Comparison of ENCODE assay signal across 9 mouse cellular contexts in the genomic region with DNA sequence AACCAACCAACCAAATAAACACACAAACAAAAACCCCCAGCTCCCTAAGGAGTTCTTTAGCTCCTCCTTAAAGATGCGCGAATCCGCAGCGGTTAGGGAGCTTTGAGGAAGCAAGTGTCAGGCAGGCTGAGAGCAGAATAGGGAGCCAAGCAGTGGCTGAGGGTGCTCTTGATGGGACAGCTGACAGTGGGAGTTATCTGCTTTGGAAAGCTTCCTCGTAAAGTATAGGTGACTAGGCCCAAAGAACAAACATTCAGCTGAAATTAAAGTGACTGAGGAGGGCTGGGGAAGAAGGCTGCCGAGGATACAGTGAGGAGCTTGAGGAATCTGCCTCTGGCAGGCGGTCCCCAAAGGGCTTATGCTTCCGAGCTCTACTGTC. TPM values are rescaled to one million over a fixed set of nuclear protein-coding genes. Genes with fewer than 3 reads are reported as not detected.
DNase-seq lines count a peak whose midpoint lies in the region; ATAC-seq and TF ChIP-seq lines count a peak whose summit lies in the region.
"Had no signal": no experiment of that assay in that cellular context is flagged by ENCODE, and none has a peak within 500 bp of the region (broad histone marks: within the 10 kb centered on the region; RNA-seq: fewer than 3 reads in every experiment).

No protein-coding gene starts in this region.

- H3K27me3 ChIP-seq in thymus, adult 2 months (ENCODE audit: control insufficient read depth, insufficient read depth, low read length) = no peaks in the 10 kb centered on the region
- peaks cover 8% of the 10 kb centered on the region for H3K27me3 ChIP-seq in liver, embryonic 16.5 days (ENCODE audit: control insufficient read depth, insufficient read depth, low read depth, low read length)
- no peaks in the 10 kb centered on the region for H3K27me3 ChIP-seq in small intestine, adult 2 months (ENCODE audit: control insufficient read depth, insufficient read depth, low read length)

- no peaks in the 10 kb centered on the region; the same call in 1 of the 2 replicates for H3K4me1 ChIP-seq in thymus, adult 2 months (replicated peaks; ENCODE audit: control insufficient read depth, insufficient read depth, low read length)
- no peaks in the 10 kb centered on the region for H3K4me1 ChIP-seq in liver, embryonic 16.5 days (ENCODE audit: control insufficient read depth, low read depth, low read length)
- H3K4me1 ChIP-seq in small intestine, adult 2 months (ENCODE audit: control insufficient read depth, insufficient read depth, insufficient read length, low read length) = no peaks in the 10 kb centered on the region

- 3% methylated on average over 8 of the region's 8 CpGs for WGBS in thymus, adult 2 months
- 13% methylated on average over 8 of the region's 8 CpGs for WGBS in liver, embryonic 16.5 days (ENCODE audit: insufficient replicate concordance)
- WGBS in small intestine, adult 2 months = 14% methylated on average over 8 of the region's 8 CpGs

- TF ChIP-seq POLR2A in thymus, adult 2 months (IDR thresholded peaks at IDR 0.05; ENCODE audit: control insufficient read depth, extremely low read depth, insufficient read depth, low read length, poor library complexity) = no peak
- TF ChIP-seq POLR2A in small intestine, adult 2 months (IDR thresholded peaks at IDR 0.05; ENCODE audit: low read depth, low read length) = no peak

- H3K4me3 ChIP-seq in thymus, adult 2 months (ENCODE audit: control insufficient read depth, insufficient read depth, low read length) = peak overlapping the region; percentile 32; the same call in 1 of the 2 replicates
- peak overlapping the region; percentile 60 for H3K4me3 ChIP-seq in liver, embryonic 16.5 days (ENCODE audit: low read depth, low read length)
- peak overlapping the region; percentile 99 for H3K4me3 ChIP-seq in small intestine, adult 2 months (ENCODE audit: low read depth, low read length)

- H3K9ac ChIP-seq in liver, embryonic 16.5 days (ENCODE audit: low read depth, low read length) = peak overlapping the region; percentile 7; the same call in 1 of the 2 replicates

- peak; percentile 7 to 11 for DNase-seq in cerebellum, postnatal 25 days
- DNase-seq in cerebellum, postnatal 14 days = no peak
- DNase-seq in thymus, adult 2 months = no peak
- no peak for DNase-seq in thymus, postnatal 36 days
- no peak for DNase-seq in c-Kit-positive CD71-positive TER-119-positive erythroid progenitor cells, embryonic 14.5 days (ENCODE audit: low spot score)

- H3K36me3 ChIP-seq in thymus, adult 2 months (ENCODE audit: control insufficient read depth, insufficient read depth, low read length) = no peaks in the 10 kb centered on the region
- no peaks in the 10 kb centered on the region for H3K36me3 ChIP-seq in liver, embryonic 16.5 days (ENCODE audit: control insufficient read depth, insufficient read depth)
- H3K36me3 ChIP-seq in small intestine, adult 2 months (ENCODE audit: control insufficient read depth, insufficient read depth, low read length) = no peaks in the 10 kb centered on the region

- no peaks in the 10 kb centered on the region for H3K9me3 ChIP-seq in liver, embryonic 16.5 days (replicated peaks; ENCODE audit: control insufficient read depth, low read length)

- no peak overlapping the region for H3K27ac ChIP-seq in thymus, adult 2 months (ENCODE audit: control insufficient read depth, insufficient read depth, low read length)
- no peak overlapping the region for H3K27ac ChIP-seq in liver, embryonic 16.5 days (ENCODE audit: low read length)
- peak overlapping the region; percentile 60; the same call in 1 of the 2 replicates for H3K27ac ChIP-seq in small intestine, adult 2 months (ENCODE audit: insufficient read depth, low read depth, low read length)

- ATAC-seq in hematopoietic stem cell, adult 5-6 weeks (replicated peaks in 1 of 2; ENCODE audit: insufficient read depth in 1 of 2, low FRiP score in 2 of 2, low TSS enrichment in 1 of 2, low read depth in 1 of 2, poor library complexity in 2 of 2, severe bottlenecking in 2 of 2) = peak; percentile 58 to 62; a peak in 3 of 4 replicates
- no peak for ATAC-seq in liver, embryonic 16.5 days (ENCODE audit: low read depth)

- H3K4me2 ChIP-seq in liver, embryonic 16.5 days (ENCODE audit: low read depth, low read length) = peak overlapping the region; percentile 62

- TF ChIP-seq CTCF in thymus, adult 2 months (IDR thresholded peaks at IDR 0.05; ENCODE audit: borderline replicate concordance, control insufficient read depth, extremely low read depth, insufficient read depth, low read length, poor library complexity) = no peak
- TF ChIP-seq CTCF in small intestine, adult 2 months (IDR thresholded peaks at IDR 0.05; ENCODE audit: extremely low read depth, insufficient read length, insufficient replicate concordance, low read depth, low read length) = no peak

RNA-seq across cellular contexts. Expression of a gene that starts 0.5 kb away (rescaled TPM):
- 1.5 and 1.7 TPM in 2 replicates for polyA plus RNA-seq in thymus, adult 2 months (2012; rRNA removed)
- total RNA-seq in hematopoietic stem cell, adult 5-6 weeks (2017) = 3.4 and 4.3 TPM in 2 replicates
- 0.71 and 1.1 TPM in 2 replicates for polyA plus RNA-seq in liver, embryonic 16.5 days (2015; fragmentation: Nextera tagmentation; extraction: Ambion mirVana)
- polyA plus RNA-seq in small intestine, adult 2 months (2012; rRNA removed) = 1.6 TPM in 2 replicates

RNA-seq across cellular contexts. Expression of a gene that starts 42.2 kb away (rescaled TPM):
- polyA plus RNA-seq in thymus, adult 2 months (2012; rRNA removed) = not detected in 2 replicates
- total RNA-seq in hematopoietic stem cell, adult 5-6 weeks (2017) = not detected in 2 replicates
- polyA plus RNA-seq in liver, embryonic 16.5 days (2015; fragmentation: Nextera tagmentation; extraction: Ambion mirVana) = not detected in 2 replicates
- 1.2 TPM in 1 of 2 replicates, not detected in the other for polyA plus RNA-seq in small intestine, adult 2 months (2012; rRNA removed)
- total RNA-seq: layer of hippocampus, postnatal 25 days had no signal

Comparison
In these comparisons a context has a peak if more than half of its experiments do, and no peak if none do; other contexts are left out.
1. DNase-seq: peak in cerebellum, postnatal 25 days (2 of 2); none in cerebellum, postnatal 14 days (0 of 2), thymus, adult 2 months (single experiment), thymus, postnatal 36 days (0 of 2) and c-Kit-positive CD71-positive TER-119-positive erythroid progenitor cells, embryonic 14.5 days (single experiment).
2. H3K4me3 ChIP-seq: peak in every context shown above with its lines; median percentile 99 in small intestine, adult 2 months; 60 in liver, embryonic 16.5 days; 32 in thymus, adult 2 months.